Mouse (Mus musculus) midbrain, postnatal 0 days (tissue): Measurements from ENCODE around the gene Vtcn1. TPM values are rescaled to one million over a fixed set of nuclear protein-coding genes. Genes with fewer than 3 reads are reported as not detected.
A peak's percentile ranks its signal among the peaks of the same experiment; 100 is the strongest.

Source experiments
- ATAC-seq: fragments of 200-750 bp; cut with Nextera tagmentation; 2 replicates; pipeline ENCODE4 v1.8.0; 2017; ENCODE audit warnings: moderate number of reproducible peaks, mild to moderate bottlenecking, moderate TSS enrichment, moderate library complexity; ENCODE audit not compliant: low FRiP score
- DNase-seq: peaks from one replicate; pipeline ENCODE4 v3.0.0-alpha.2; 2015; ENCODE audit warnings: low spot score
- H3K27ac ChIP-seq: fragments of 300-500 bp; sonication (generic); 2 replicates; pipeline ENCODE4 v1.5.1; 2014; ENCODE audit warnings: low read depth, mild to moderate bottlenecking, low read length, mixed read lengths
- H3K27me3 ChIP-seq: fragments of 300-500 bp; sonication (generic); 2 replicates; pipeline ENCODE4 v1.6.1; 2014; ENCODE audit warnings: low read length, control low read depth, mixed read lengths; ENCODE audit not compliant: insufficient read depth
- H3K36me3 ChIP-seq: fragments of 300-500 bp; sonication (generic); 2 replicates; pipeline ENCODE4 v1.6.1; 2014; ENCODE audit warnings: low read length, control low read depth, mixed read lengths; ENCODE audit not compliant: insufficient read depth
- H3K4me1 ChIP-seq: fragments of 300-500 bp; sonication (generic); 2 replicates; pipeline ENCODE4 v1.6.1; 2014; ENCODE audit warnings: mild to moderate bottlenecking, control low read depth, antibody characterized with exemption, low read length, mixed read lengths; ENCODE audit not compliant: insufficient read depth
- H3K4me2 ChIP-seq: fragments of 300-500 bp; sonication (generic); 2 replicates; pipeline ENCODE4 v1.6.1; 2014; ENCODE audit warnings: low read depth, mild to moderate bottlenecking, low read length, mixed read lengths; ENCODE audit not compliant: poor library complexity, severe bottlenecking
- H3K4me3 ChIP-seq: fragments of 300-500 bp; sonication (generic); 2 replicates; pipeline ENCODE4 v1.5.1; 2014; ENCODE audit warnings: low read depth, mild to moderate bottlenecking, low read length, moderate library complexity
- H3K9ac ChIP-seq: fragments of 300-500 bp; sonication (generic); replicated peaks from 2 replicates; pipeline ENCODE4 v1.6.1; 2014; ENCODE audit warnings: mild to moderate bottlenecking, low read length, moderate library complexity, mixed read lengths; ENCODE audit not compliant: poor library complexity, severe bottlenecking
- H3K9me3 ChIP-seq: fragments of 300-500 bp; sonication (generic); 2 replicates; pipeline ENCODE4 v1.6.1; 2016; ENCODE audit warnings: low read length, control low read depth
- CTCF ChIP-seq: IDR thresholded peaks from 2 replicates; pipeline ENCODE4 v1.5.1; 2016; ENCODE audit warnings: antibody characterized with exemption, mild to moderate bottlenecking
- WGBS: fragments of 180-500 bp; shearing (Covaris S2); extraction: QIAGEN DNeasy Blood & Tissue Kit; methylation state at CpG from one replicate; pipeline ENCODE4 v1.1.7; 2014; 5-methylcytosine and 5-hydroxymethylcytosine counted together
- polyA plus RNA-seq: library from polyadenylated mRNA; unstranded; fragments of >200 nt; fragmentation: Nextera tagmentation; extraction: Ambion mirVana; gene quantifications from 2 replicates; pipeline ENCODE4 v1.2.1, GENCODE M21; 2015
- total RNA-seq: library from RNA; depleted of rRNA; stranded (reverse); fragments of >200 nt; gene quantifications from 2 replicates; pipeline ENCODE4 v1.2.3, GENCODE M21; 2014

Gene Vtcn1
- total and polyA plus RNA-seq, 2 experiments from 2014 or later = not detected

- Histone ChIP-seq H3K9ac (no peak overlapping the region), H3K27ac (no peak overlapping the region), H3K36me3 (no peaks in the 10 kb centered on the region), H3K4me3 (no peak overlapping the region), H3K4me1 (no peaks in the 10 kb centered on the region), H3K27me3 (no peaks in the 10 kb centered on the region), H3K4me2 (no peak overlapping the region), H3K9me3 (no peaks in the 10 kb centered on the region)
- peak; percentile 32 for DNase-seq
- 0 out of 2 replicates have a peak, but pooled peaks have one; percentile 27 for ATAC-seq
- no peak for TF ChIP-seq CTCF
- WGBS = 73% methylated on average over 9 of the region's 9 CpGs
Measured at GRCm38 (mm10) chr3:100881843-100882634, 56.8 kb downstream of the Vtcn1 start.

DNA sequence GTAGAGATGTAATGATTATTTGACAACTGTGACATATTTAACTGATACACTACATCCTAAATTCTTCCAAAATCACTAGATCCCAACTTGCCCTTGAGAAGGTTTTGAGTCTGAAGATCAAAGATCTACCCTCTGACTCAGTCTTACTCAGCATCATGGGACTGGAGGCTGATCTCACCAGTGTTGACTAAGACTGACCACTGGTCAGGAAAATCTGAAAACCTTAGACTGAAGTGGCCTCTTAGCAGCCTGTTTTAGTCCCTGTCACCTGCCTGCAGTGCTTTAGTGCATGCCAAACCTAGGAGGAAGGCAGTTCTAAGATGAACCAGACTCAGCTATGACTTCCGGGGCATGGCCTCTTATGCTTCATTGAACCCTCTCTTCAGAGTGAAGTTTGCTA is 64.0 kb downstream of the Vtcn1 start:
- 87% methylated on average over 1 of the region's 1 CpGs for WGBS
- no peak overlapping the region for H3K27ac ChIP-seq
- H3K27me3 ChIP-seq = no peaks in the 10 kb centered on the region
- no peak for TF ChIP-seq CTCF
- no peak overlapping the region for H3K4me3 ChIP-seq
- H3K4me2 ChIP-seq = no peak overlapping the region
- H3K4me1 ChIP-seq = no peaks in the 10 kb centered on the region
- no peak overlapping the region for H3K9ac ChIP-seq
- ATAC-seq (no peak), DNase-seq (no peak)
- H3K9me3 ChIP-seq = no peaks in the 10 kb centered on the region
- H3K36me3 ChIP-seq = no peaks in the 10 kb centered on the region

DNA sequence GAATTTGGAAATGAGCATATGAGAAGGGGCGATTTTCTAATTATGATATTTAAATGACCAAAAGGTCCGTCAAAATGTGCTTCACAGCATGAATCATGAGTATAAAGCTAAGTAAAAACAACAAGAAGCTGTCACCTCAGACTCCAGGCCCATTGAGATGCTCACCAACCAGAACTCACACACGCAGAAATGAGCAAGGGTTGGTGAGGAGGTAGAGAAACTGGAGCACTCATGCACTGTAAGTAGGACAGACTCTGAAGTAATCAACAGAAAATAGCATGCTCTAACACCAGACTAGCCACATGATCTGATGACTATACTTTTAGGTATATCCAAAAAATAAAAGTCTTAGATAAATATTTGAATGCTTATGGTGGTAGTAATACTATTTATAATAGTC is 65.1 kb downstream of the Vtcn1 start:
- Histone ChIP-seq H3K9me3 (no peaks in the 10 kb centered on the region), H3K4me3 (no peak overlapping the region), H3K27ac (no peak overlapping the region), H3K4me1 (no peaks in the 10 kb centered on the region), H3K27me3 (no peaks in the 10 kb centered on the region), H3K9ac (no peak overlapping the region), H3K36me3 (no peaks in the 10 kb centered on the region), H3K4me2 (no peak overlapping the region)
- no peak for ATAC-seq
- no peak for DNase-seq
- TF ChIP-seq CTCF = no peak
- 90% methylated on average over 3 of the region's 3 CpGs for WGBS

DNA sequence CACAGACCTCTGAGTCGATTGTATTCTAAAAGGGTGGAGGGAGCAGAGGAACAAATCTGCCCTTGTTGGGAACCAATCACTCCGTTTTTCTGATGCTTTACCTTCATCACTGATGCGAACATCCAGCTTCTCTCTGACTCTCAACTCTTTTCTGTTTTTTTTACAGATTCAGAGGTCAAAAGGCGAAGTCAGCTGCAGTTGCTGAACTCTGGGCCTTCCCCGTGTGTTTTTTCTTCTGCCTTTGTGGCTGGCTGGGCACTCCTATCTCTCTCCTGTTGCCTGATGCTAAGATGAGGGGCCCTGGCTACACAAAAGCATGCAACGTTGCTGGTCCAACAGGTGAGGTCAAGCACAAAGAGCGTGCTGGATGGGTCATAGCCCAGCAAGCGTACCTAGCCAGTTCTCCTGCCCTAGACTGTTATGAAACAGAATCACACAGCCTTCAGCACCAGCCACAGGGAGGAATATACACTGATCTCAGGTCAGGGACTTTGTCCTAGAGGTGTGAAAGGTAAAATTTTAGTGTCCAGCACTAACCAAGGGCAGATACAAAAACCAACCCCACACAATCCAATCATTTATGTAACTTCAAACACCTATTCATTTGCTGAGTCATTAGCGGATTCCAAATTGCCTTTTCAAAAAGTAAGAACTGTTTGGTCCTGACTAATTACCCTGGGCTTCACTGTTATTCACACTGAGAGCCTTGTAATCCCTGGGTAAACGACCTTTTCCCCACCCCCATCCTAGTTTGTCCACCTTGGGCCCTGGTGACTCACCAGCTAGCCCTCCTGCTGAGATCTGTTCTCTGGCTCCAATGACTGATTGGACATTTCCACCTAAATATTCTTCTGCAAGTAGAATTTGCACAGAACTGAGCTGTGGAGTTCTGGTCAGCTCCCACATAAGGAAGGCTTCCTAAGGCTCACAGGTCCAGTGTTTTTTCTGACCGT is 67.4 kb downstream of the Vtcn1 start:
- Histone ChIP-seq H3K4me2 (no peak overlapping the region), H3K9ac (no peak overlapping the region), H3K27ac (no peak overlapping the region), H3K4me1 (no peaks in the 10 kb centered on the region), H3K27me3 (no peaks in the 10 kb centered on the region), H3K9me3 (no peaks in the 10 kb centered on the region), H3K4me3 (no peak overlapping the region), H3K36me3 (no peaks in the 10 kb centered on the region)
- ATAC-seq = no peak
- 72% methylated on average over 11 of the region's 11 CpGs for WGBS
- TF ChIP-seq CTCF = no peak
- DNase-seq = no peak

DNA sequence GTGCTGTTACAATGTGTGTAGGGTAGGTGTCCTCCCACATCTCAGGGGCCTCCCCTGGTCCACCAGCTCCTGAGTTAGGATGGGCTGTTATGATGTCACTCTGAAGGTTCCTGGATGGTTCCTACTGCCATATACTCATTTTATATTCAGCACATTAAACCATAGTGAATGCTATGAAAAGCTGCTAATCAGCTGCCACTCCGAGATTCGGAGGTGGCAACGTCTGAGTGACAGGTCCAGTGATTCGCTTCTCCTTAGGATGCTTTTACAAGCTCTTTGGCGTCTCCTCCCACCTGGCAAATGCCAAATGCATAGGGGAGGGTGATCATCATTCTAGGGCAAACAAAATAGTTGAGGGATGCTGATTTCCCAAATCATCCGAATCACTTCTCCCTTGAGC is 70.2 kb downstream of the Vtcn1 start:
- DNase-seq (no peak), ATAC-seq (no peak)
- Histone ChIP-seq H3K27ac (no peak overlapping the region), H3K27me3 (no peaks in the 10 kb centered on the region), H3K9me3 (no peaks in the 10 kb centered on the region), H3K36me3 (no peaks in the 10 kb centered on the region), H3K4me1 (no peaks in the 10 kb centered on the region), H3K4me2 (no peak overlapping the region), H3K9ac (no peak overlapping the region), H3K4me3 (no peak overlapping the region)
- no peak for TF ChIP-seq CTCF
- WGBS = 55% methylated on average over 6 of the region's 6 CpGs

GRCm38 (mm10) chr3:100906128-100906527 is 80.9 kb downstream of the Vtcn1 start:
- no peaks in the 10 kb centered on the region for H3K4me1 ChIP-seq
- no peak overlapping the region for H3K4me3 ChIP-seq
- WGBS = 82% methylated on average over 6 of the region's 6 CpGs
- H3K27me3 ChIP-seq = no peaks in the 10 kb centered on the region
- ATAC-seq = no peak
- H3K36me3 ChIP-seq = no peaks in the 10 kb centered on the region
- no peak overlapping the region for H3K4me2 ChIP-seq
- no peaks in the 10 kb centered on the region for H3K9me3 ChIP-seq
- TF ChIP-seq CTCF = no peak
- no peak overlapping the region for H3K9ac ChIP-seq
- no peak overlapping the region for H3K27ac ChIP-seq
- DNase-seq = no peak
